Mouse (Mus musculus) ES-Bruce4 (cell line): ENCODE results near the gene Plekha5.

ENCODE experiments used
- CTCF ChIP-seq: IDR thresholded peaks from one replicate; pipeline ENCODE4 v1.8.1; 2011; ENCODE audit warnings: low read depth, low read length
- POLR2A ChIP-seq: IDR thresholded peaks from one replicate; pipeline ENCODE4 v1.8.1; 2011; ENCODE audit warnings: low read length; ENCODE audit not compliant: insufficient read depth

DNA sequence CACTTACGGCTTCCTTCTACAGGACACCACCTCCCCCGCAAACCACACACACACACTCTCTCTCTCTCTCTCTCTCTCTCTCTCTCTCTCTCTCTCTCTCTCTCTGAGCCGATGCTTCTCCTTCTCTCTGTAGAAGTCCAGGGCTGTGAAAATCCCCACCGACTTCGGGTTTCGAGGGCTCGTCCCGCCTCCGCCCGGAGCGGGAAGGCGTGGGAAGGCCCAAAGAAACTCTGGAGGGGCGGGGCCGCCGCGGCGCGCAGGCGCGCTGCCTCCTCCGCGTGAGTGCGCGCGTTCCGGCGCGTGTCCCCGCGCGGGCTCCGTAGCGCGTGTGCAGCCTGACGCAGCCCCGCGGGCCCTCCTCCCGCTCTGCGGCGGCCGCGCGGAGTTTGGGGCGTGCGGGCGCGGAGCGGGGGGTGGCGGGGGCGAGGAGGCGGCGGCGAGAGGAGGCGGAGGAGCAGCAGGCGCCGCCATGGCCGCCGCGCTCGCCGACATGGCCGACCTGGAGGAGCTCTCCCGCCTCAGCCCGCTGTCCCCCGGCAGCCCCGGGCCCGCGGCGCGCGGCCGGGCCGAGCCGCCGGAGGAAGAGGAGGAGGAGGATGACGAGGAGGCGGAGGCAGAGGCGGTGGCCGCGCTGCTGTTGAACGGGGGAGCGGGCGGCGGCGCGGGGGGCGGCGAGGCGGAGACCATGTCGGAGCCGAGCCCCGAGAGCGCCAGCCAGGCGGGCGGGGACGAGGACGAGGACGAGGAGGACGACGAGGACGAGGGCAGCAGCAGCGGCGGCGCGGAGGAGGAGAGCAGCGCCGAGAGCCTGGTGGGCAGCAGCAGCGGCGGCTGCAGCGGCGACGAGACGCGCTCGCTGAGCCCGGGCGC, 199.6 kb downstream of the Plekha5 start:
- TF ChIP-seq CTCF (no peak), POLR2A (no peak)
